In genomic region chr8:117596777-117597176, GRCm38 (mm10) we compare ENCODE assay signal across 19 mouse cellular contexts.
DNase-seq lines count a peak whose midpoint lies in the region; ATAC-seq lines count a peak whose summit lies in the region.
"Had no signal": no experiment of that assay in that cellular context is flagged by ENCODE, and none has a peak within 500 bp of the region (broad histone marks: within the 10 kb centered on the region; RNA-seq: fewer than 3 reads in every experiment).

No protein-coding gene starts in this region.

- H3K27ac ChIP-seq in liver, embryonic 11.5 days (ENCODE audit: low read depth, low read length), result no peak overlapping the region
- no peak overlapping the region for H3K27ac ChIP-seq in liver, embryonic 16.5 days (ENCODE audit: low read length)
- H3K27ac ChIP-seq in midbrain, embryonic 11.5 days (ENCODE audit: low read depth, low read length), result no peak overlapping the region
- H3K27ac ChIP-seq: embryonic facial prominence, embryonic 12.5 days; forebrain, embryonic 12.5 days; heart, embryonic 13.5 days; hindbrain, embryonic 13.5 days; hindbrain, postnatal 0 days had no signal

- peaks cover 5% of the 10 kb centered on the region; the same call in 1 of the 2 replicates for H3K36me3 ChIP-seq in liver, embryonic 11.5 days (ENCODE audit: control insufficient read depth, insufficient read depth, low read length)
- H3K36me3 ChIP-seq in liver, embryonic 16.5 days (ENCODE audit: control insufficient read depth, insufficient read depth), result no peaks in the 10 kb centered on the region
- no peaks in the 10 kb centered on the region for H3K36me3 ChIP-seq in midbrain, embryonic 11.5 days (ENCODE audit: control insufficient read depth, insufficient read depth, low read length)
- H3K36me3 ChIP-seq: embryonic facial prominence, embryonic 12.5 days; forebrain, embryonic 12.5 days; hindbrain, embryonic 13.5 days had no signal

- no peaks in the 10 kb centered on the region for H3K27me3 ChIP-seq in liver, embryonic 11.5 days (replicated peaks; ENCODE audit: control insufficient read depth, insufficient read depth, low read length)
- no peaks in the 10 kb centered on the region for H3K27me3 ChIP-seq in liver, embryonic 16.5 days (ENCODE audit: control insufficient read depth, insufficient read depth, low read depth, low read length)
- no peaks in the 10 kb centered on the region for H3K27me3 ChIP-seq in midbrain, embryonic 11.5 days (ENCODE audit: control insufficient read depth, insufficient read depth, low read length)
- H3K27me3 ChIP-seq: embryonic facial prominence, embryonic 12.5 days; forebrain, embryonic 12.5 days; heart, embryonic 13.5 days; hindbrain, embryonic 13.5 days had no signal

- no peaks in the 10 kb centered on the region for H3K9me3 ChIP-seq in liver, embryonic 11.5 days (ENCODE audit: control insufficient read depth, low read length)
- no peaks in the 10 kb centered on the region for H3K9me3 ChIP-seq in liver, embryonic 16.5 days (replicated peaks; ENCODE audit: control insufficient read depth, low read length)
- H3K9me3 ChIP-seq in midbrain, embryonic 11.5 days (ENCODE audit: control insufficient read depth, low read length), result no peaks in the 10 kb centered on the region
- H3K9me3 ChIP-seq: embryonic facial prominence, embryonic 12.5 days; heart, embryonic 13.5 days; hindbrain, embryonic 13.5 days had no signal

- no peak for DNase-seq in liver, embryonic 11.5 days (ENCODE audit: low spot score)
- no peak for DNase-seq in liver
- no peak for DNase-seq in midbrain, embryonic 11.5 days (ENCODE audit: low spot score, missing footprints)
- DNase-seq: adrenal gland, adult 8-10 months; adrenal gland, postnatal 36 days; cerebellum, adult 2 months; cerebellum, postnatal 10 days; gastrocnemius, postnatal 10 days; heart, postnatal 10 days had no signal

- H3K4me1 ChIP-seq in liver, embryonic 11.5 days (replicated peaks; ENCODE audit: control insufficient read depth, insufficient read depth, low read length), result no peaks in the 10 kb centered on the region
- H3K4me1 ChIP-seq in liver, embryonic 16.5 days (ENCODE audit: control insufficient read depth, low read depth, low read length), result no peaks in the 10 kb centered on the region
- H3K4me1 ChIP-seq in midbrain, embryonic 11.5 days (ENCODE audit: control insufficient read depth, insufficient read depth, low read length), result no peaks in the 10 kb centered on the region
- H3K4me1 ChIP-seq: embryonic facial prominence, embryonic 12.5 days; forebrain, embryonic 12.5 days; hindbrain, embryonic 13.5 days had no signal

- WGBS in liver, embryonic 11.5 days, result 29% methylated on average over 5 of the region's 5 CpGs
- 22% methylated on average over 5 of the region's 5 CpGs for WGBS in liver, embryonic 16.5 days (ENCODE audit: insufficient replicate concordance)
- WGBS in midbrain, embryonic 11.5 days, result 86% methylated on average over 5 of the region's 5 CpGs

- H3K4me2 ChIP-seq in liver, embryonic 11.5 days, result no peak overlapping the region
- no peak overlapping the region for H3K4me2 ChIP-seq in liver, embryonic 16.5 days (ENCODE audit: low read depth, low read length)
- H3K4me2 ChIP-seq in midbrain, embryonic 11.5 days, result no peak overlapping the region
- H3K4me2 ChIP-seq: embryonic facial prominence, embryonic 12.5 days; forebrain, embryonic 12.5 days; heart, embryonic 13.5 days; hindbrain, embryonic 13.5 days had no signal

- peak; percentile 56; the same call in 1 of the 2 replicates for ATAC-seq in liver, embryonic 11.5 days (replicated peaks; ENCODE audit: low FRiP score)
- peak; percentile 34; the same call in 1 of the 2 replicates for ATAC-seq in granulocyte monocyte progenitor cell, adult 5-6 weeks (replicated peaks; ENCODE audit: poor library complexity, severe bottlenecking)
- ATAC-seq in liver, embryonic 16.5 days (ENCODE audit: low read depth), result 0 out of 2 replicates have a peak, but pooled peaks have one; percentile 19
- no peak for ATAC-seq in midbrain, embryonic 11.5 days (ENCODE audit: low FRiP score)
- ATAC-seq in CD4-positive, CD25-positive, alpha-beta regulatory T cell, adult 4 months, result no peak
- no peak for ATAC-seq in erythroblast, adult 5-6 weeks (replicated peaks; ENCODE audit: low FRiP score, poor library complexity, severe bottlenecking)
- ATAC-seq: forebrain, embryonic 16.5 days; hindbrain, postnatal 0 days had no signal

- H3K4me3 ChIP-seq in liver, embryonic 11.5 days (ENCODE audit: low read depth, low read length), result no peak overlapping the region
- H3K4me3 ChIP-seq in liver, embryonic 16.5 days (ENCODE audit: low read depth, low read length), result no peak overlapping the region
- no peak overlapping the region for H3K4me3 ChIP-seq in midbrain, embryonic 11.5 days (ENCODE audit: low read depth, low read length)
- H3K4me3 ChIP-seq: embryonic facial prominence, embryonic 12.5 days; forebrain, embryonic 12.5 days; heart, embryonic 13.5 days; hindbrain, embryonic 13.5 days had no signal

- no peak overlapping the region for H3K9ac ChIP-seq in liver, embryonic 11.5 days (ENCODE audit: low read depth, low read length)
- H3K9ac ChIP-seq in liver, embryonic 16.5 days (ENCODE audit: low read depth, low read length), result no peak overlapping the region
- no peak overlapping the region for H3K9ac ChIP-seq in midbrain, embryonic 11.5 days (ENCODE audit: low read length)
- H3K9ac ChIP-seq: embryonic facial prominence, embryonic 12.5 days; forebrain, embryonic 12.5 days; heart, embryonic 13.5 days; hindbrain, embryonic 13.5 days had no signal

Comparison
In these comparisons a context has a peak if more than half of its experiments do, and no peak if none do; other contexts are left out.
1. ATAC-seq: peak in liver, embryonic 11.5 days (single experiment), granulocyte monocyte progenitor cell, adult 5-6 weeks (single experiment) and liver, embryonic 16.5 days (single experiment); none in midbrain, embryonic 11.5 days (single experiment), CD4-positive, CD25-positive, alpha-beta regulatory T cell, adult 4 months (single experiment) and erythroblast, adult 5-6 weeks (single experiment).